Comparison of ENCODE assay signal across 8 mouse cellular contexts in genomic region chr5:66618597-66618996, GRCm38 (mm10). TPM values are rescaled to one million over a fixed set of nuclear protein-coding genes. Genes with fewer than 3 reads are reported as not detected.
DNase-seq lines count a peak whose midpoint lies in the region; ATAC-seq and TF ChIP-seq lines count a peak whose summit lies in the region.

Apbb2 (minus strand) TSS chr5:66618784.

- peak; percentile 65; the same call in 1 of the 2 replicates for TF ChIP-seq CTCF in bone marrow macrophage, adult 2 months (IDR thresholded peaks at IDR 0.05; ENCODE audit: low read depth, low read length)

- peak within 1 kb of the TSS; percentile 81 for H3K4me3 ChIP-seq in bone marrow macrophage, adult 2 months (ENCODE audit: insufficient read depth, low read length)
- H3K4me3 ChIP-seq in forebrain, embryonic 10.5 days: peak within 1 kb of the TSS; percentile 93
- peak within 1 kb of the TSS; percentile 83 to 95 for H3K4me3 ChIP-seq in heart, embryonic 14.5 days (ENCODE audit: control insufficient read depth in 1 of 2, insufficient read depth in 1 of 2, low read depth in 1 of 2, low read length in 2 of 2)
- peak within 1 kb of the TSS; percentile 68 for H3K4me3 ChIP-seq in liver, embryonic 11.5 days (ENCODE audit: low read depth, low read length)
- H3K4me3 ChIP-seq in stomach, embryonic 14.5 days (ENCODE audit: low read depth, low read length): peak within 1 kb of the TSS; percentile 94

- no peaks in the 10 kb centered on the region for H3K9me3 ChIP-seq in forebrain, embryonic 10.5 days
- H3K9me3 ChIP-seq in heart, embryonic 14.5 days (ENCODE audit: control insufficient read depth, low read length): no peaks in the 10 kb centered on the region
- H3K9me3 ChIP-seq in liver, embryonic 11.5 days (ENCODE audit: control insufficient read depth, low read length): no peaks in the 10 kb centered on the region
- H3K9me3 ChIP-seq in stomach, embryonic 14.5 days (ENCODE audit: control insufficient read depth, low read depth, low read length): no peaks in the 10 kb centered on the region

- no peak for TF ChIP-seq POLR2A in bone marrow macrophage, adult 2 months (IDR thresholded peaks at IDR 0.05; ENCODE audit: borderline replicate concordance, low read depth, low read length)

- H3K9ac ChIP-seq in heart, embryonic 14.5 days (ENCODE audit: low read length): peak within 1 kb of the TSS; percentile 97
- H3K9ac ChIP-seq in liver, embryonic 11.5 days (ENCODE audit: low read depth, low read length): peak within 1 kb of the TSS; percentile 68
- H3K9ac ChIP-seq in stomach, embryonic 14.5 days (replicated peaks; ENCODE audit: low read depth, low read length): peak within 1 kb of the TSS; percentile 89

- peaks cover 23% of the 10 kb centered on the region for H3K4me1 ChIP-seq in bone marrow macrophage, adult 2 months (ENCODE audit: control insufficient read depth, insufficient read depth, low read length)
- H3K4me1 ChIP-seq in forebrain, embryonic 10.5 days: peaks cover 70% of the 10 kb centered on the region
- peaks cover 10 to 31% of the 10 kb centered on the region in 2 experiments for H3K4me1 ChIP-seq in heart, embryonic 14.5 days (ENCODE audit: control insufficient read depth in 2 of 2, insufficient read depth in 2 of 2, low read length in 2 of 2)
- H3K4me1 ChIP-seq in liver, embryonic 11.5 days (replicated peaks; ENCODE audit: control insufficient read depth, insufficient read depth, low read length): 0 out of 2 replicates have a peak, but pooled peaks cover 3% of the 10 kb centered on the region
- peaks cover 3% of the 10 kb centered on the region; the same call in 1 of the 2 replicates for H3K4me1 ChIP-seq in stomach, embryonic 14.5 days (ENCODE audit: control insufficient read depth, insufficient read depth, low read length)

- peak within 1 kb of the TSS; percentile 71 for H3K27ac ChIP-seq in bone marrow macrophage, adult 2 months (ENCODE audit: insufficient read depth, low read depth, low read length)
- H3K27ac ChIP-seq in forebrain, embryonic 10.5 days: peak within 1 kb of the TSS; percentile 95
- peak within 1 kb of the TSS; percentile 92 to 97 for H3K27ac ChIP-seq in heart, embryonic 14.5 days (replicated peaks in 1 of 2; ENCODE audit: control insufficient read depth in 1 of 2, insufficient read depth in 1 of 2, low read depth in 2 of 2, low read length in 2 of 2)
- H3K27ac ChIP-seq in liver, embryonic 11.5 days (ENCODE audit: low read depth, low read length): peak within 1 kb of the TSS; percentile 88
- H3K27ac ChIP-seq in stomach, embryonic 14.5 days (ENCODE audit: low read length): peak within 1 kb of the TSS; percentile 98

- peak; percentile 94 for ATAC-seq in heart, embryonic 14.5 days (ENCODE audit: insufficient number of reproducible peaks, insufficient read depth, low FRiP score, low read depth)
- peak; percentile 85 for ATAC-seq in liver, embryonic 11.5 days (replicated peaks; ENCODE audit: low FRiP score)
- ATAC-seq in stomach, embryonic 14.5 days (ENCODE audit: insufficient number of reproducible peaks, insufficient read depth, low FRiP score, low read depth): peak; percentile 92

- no peaks in the 10 kb centered on the region for H3K36me3 ChIP-seq in forebrain, embryonic 10.5 days (replicated peaks)
- H3K36me3 ChIP-seq in heart, embryonic 14.5 days (ENCODE audit: control insufficient read depth, insufficient read depth, low read length): no peaks in the 10 kb centered on the region
- H3K36me3 ChIP-seq in liver, embryonic 11.5 days (ENCODE audit: control insufficient read depth, insufficient read depth, low read length): no peaks in the 10 kb centered on the region
- no peaks in the 10 kb centered on the region for H3K36me3 ChIP-seq in stomach, embryonic 14.5 days (ENCODE audit: control insufficient read depth, insufficient read depth, low read length)

- peak within 1 kb of the TSS; percentile 92 for H3K4me2 ChIP-seq in heart, embryonic 14.5 days (ENCODE audit: low read length)
- H3K4me2 ChIP-seq in liver, embryonic 11.5 days: peak within 1 kb of the TSS; percentile 86
- peak within 1 kb of the TSS; percentile 80 for H3K4me2 ChIP-seq in stomach, embryonic 14.5 days (replicated peaks; ENCODE audit: low read depth, low read length)

- 1% methylated on average over 39 of the region's 39 CpGs for WGBS in forebrain, embryonic 10.5 days
- WGBS in heart, embryonic 14.5 days: under 1% methylated on average over 39 of the region's 39 CpGs
- 0% methylated on average over 37 of the region's 39 CpGs for WGBS in liver, embryonic 11.5 days
- under 1% methylated on average over 39 of the region's 39 CpGs for WGBS in stomach, embryonic 14.5 days

- DNase-seq in 3T3-L1 (ENCODE audit: low read depth, low spot score): peak; percentile 97
- DNase-seq in forebrain, embryonic 10.5 days (ENCODE audit: extremely low spot score, low spot score): peak; percentile 92
- peak; percentile 97 for DNase-seq in kidney, postnatal 10 days
- peak; percentile 83 for DNase-seq in liver, embryonic 11.5 days (ENCODE audit: low spot score)
- peak; percentile 27 to 74 for DNase-seq in natural killer cell, adult 2 months (ENCODE audit: low spot score in 2 of 2)

- H3K27me3 ChIP-seq in forebrain, embryonic 10.5 days (ENCODE audit: poor library complexity, severe bottlenecking): peaks cover 19% of the 10 kb centered on the region
- H3K27me3 ChIP-seq in heart, embryonic 14.5 days (ENCODE audit: control insufficient read depth, insufficient read depth, low read length): no peaks in the 10 kb centered on the region
- H3K27me3 ChIP-seq in liver, embryonic 11.5 days (replicated peaks; ENCODE audit: control insufficient read depth, insufficient read depth, low read length): peaks cover 47% of the 10 kb centered on the region
- no peaks in the 10 kb centered on the region for H3K27me3 ChIP-seq in stomach, embryonic 14.5 days (ENCODE audit: control insufficient read depth, insufficient read depth, low read length)

RNA-seq across cellular contexts. Expression of gene Apbb2, which starts in this region (rescaled TPM):
- polyA plus RNA-seq in bone marrow macrophage, adult 2 months (2012; ENCODE audit: insufficient read depth, insufficient read length, missing spikeins): 13.9 and 22.5 TPM in 2 replicates
- 22.9 and 28.2 TPM in 2 replicates for polyA plus RNA-seq in forebrain, embryonic 10.5 days (2016; fragmentation: Nextera tagmentation; extraction: Ambion mirVana)
- polyA plus RNA-seq in heart, embryonic 14.5 days (2014; fragmentation: Nextera tagmentation; extraction: Ambion mirVana): 30.9 and 32.9 TPM in 2 replicates
- 11.7 and 14.2 TPM in 2 replicates for polyA plus RNA-seq in liver, embryonic 11.5 days (2014; fragmentation: Nextera tagmentation; extraction: Ambion mirVana)
- 37.1 and 39.5 TPM in 2 replicates for polyA plus RNA-seq in stomach, embryonic 14.5 days (2014; fragmentation: Nextera tagmentation; extraction: Ambion mirVana)

Comparison
In these comparisons a context has a peak if more than half of its experiments do, and no peak if none do; other contexts are left out.
1. Peak in every context shown above with its lines: DNase-seq, ATAC-seq, H3K4me3 ChIP-seq and H3K27ac ChIP-seq.